Mouse (Mus musculus) cortical plate, adult 2 months (tissue): Measurements from ENCODE around the gene Neurl3. TPM values are rescaled to one million over a fixed set of nuclear protein-coding genes. Genes with fewer than 3 reads are reported as not detected.

Experiments
- H3K27ac ChIP-seq: fragments of 200-500 bp; 2 replicates; pipeline ENCODE4 v1.5.1; 2012; ENCODE audit warnings: low read length, control low read depth, inconsistent platforms; ENCODE audit not compliant: insufficient read depth
- H3K4me1 ChIP-seq: fragments of 200-500 bp; 2 replicates; pipeline ENCODE4 v1.6.1; 2011; ENCODE audit warnings: low read length; ENCODE audit not compliant: control insufficient read depth, insufficient read depth
- H3K4me3 ChIP-seq: fragments of 200-500 bp; 2 replicates; pipeline ENCODE4 v1.5.1; 2011; ENCODE audit warnings: mild to moderate bottlenecking, low read length, control low read depth; ENCODE audit not compliant: insufficient read depth
- CTCF ChIP-seq: fragments of 200-500 bp; IDR thresholded peaks from 2 replicates; pipeline ENCODE4 v1.5.1; 2011; ENCODE audit warnings: mild to moderate bottlenecking, control low read depth, low read length; ENCODE audit not compliant: insufficient read depth; ENCODE audit errors: extremely low read depth
- POLR2A ChIP-seq: fragments of 200-500 bp; IDR thresholded peaks from 2 replicates; pipeline ENCODE4 v1.6.1; 2011; ENCODE audit warnings: mild to moderate bottlenecking, low read length, control low read depth; ENCODE audit not compliant: insufficient read depth; ENCODE audit errors: extremely low read depth
- polyA plus RNA-seq: library from polyadenylated mRNA; depleted of rRNA; stranded (reverse); fragments of >200 nt; gene quantifications from 2 replicates; pipeline ENCODE4 v1.2.3, GENCODE M21; 2012

The Neurl3 gene
- polyA plus RNA-seq, 1 experiment: 0.94 TPM

DNA sequence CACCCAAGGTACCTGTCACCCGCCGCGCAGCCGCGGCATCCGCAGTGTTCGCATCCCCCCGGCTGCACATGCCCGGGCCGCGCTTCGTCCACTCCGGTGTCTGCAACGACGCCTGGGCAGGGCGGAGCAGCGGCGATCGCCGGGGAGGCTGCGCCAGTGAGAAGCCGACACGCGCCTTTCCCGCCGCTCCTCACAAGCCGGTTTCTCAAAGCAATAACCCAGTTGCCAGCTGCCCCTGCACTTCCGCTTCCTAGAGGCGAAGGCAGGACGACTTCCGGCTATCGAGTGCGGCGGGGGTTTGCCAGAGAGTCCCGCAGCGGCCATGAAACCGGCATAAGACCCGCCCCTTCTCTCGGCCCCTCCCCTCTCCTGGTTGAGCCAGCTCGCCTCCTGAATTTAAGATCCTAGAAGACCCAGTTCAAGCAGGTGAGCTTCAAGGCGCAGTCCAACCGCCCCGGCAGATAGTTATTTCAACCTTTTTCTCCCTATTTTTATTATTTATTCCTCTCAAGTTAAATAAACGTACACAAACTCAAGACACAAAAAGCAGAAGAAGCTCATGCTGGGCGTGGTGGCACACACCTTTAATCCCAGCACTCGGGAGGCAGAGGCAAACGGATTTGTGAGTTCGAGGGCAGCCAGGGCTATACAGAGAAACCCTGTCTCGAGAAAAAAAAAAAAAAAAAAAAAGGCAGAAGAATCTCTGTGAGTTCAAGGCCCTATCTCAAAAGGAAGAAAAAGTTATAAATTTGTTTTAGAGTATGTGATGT, 30.2 kb downstream of the Neurl3 start, which contains the start of gene Uggt1:
Uggt1 (minus strand) TSS at position 663 of the 770 bp plus-strand sequence.
- peak within 1 kb of the TSS; percentile 78 for H3K4me3 ChIP-seq
- H3K4me1 ChIP-seq: peaks cover 3% of the 10 kb centered on the region; the same call in 1 of the 2 replicates
- no peak for TF ChIP-seq CTCF
- peak; percentile 52; the same call in 1 of the 2 replicates for TF ChIP-seq POLR2A
- peak within 1 kb of the TSS; percentile 53 for H3K27ac ChIP-seq

DNA sequence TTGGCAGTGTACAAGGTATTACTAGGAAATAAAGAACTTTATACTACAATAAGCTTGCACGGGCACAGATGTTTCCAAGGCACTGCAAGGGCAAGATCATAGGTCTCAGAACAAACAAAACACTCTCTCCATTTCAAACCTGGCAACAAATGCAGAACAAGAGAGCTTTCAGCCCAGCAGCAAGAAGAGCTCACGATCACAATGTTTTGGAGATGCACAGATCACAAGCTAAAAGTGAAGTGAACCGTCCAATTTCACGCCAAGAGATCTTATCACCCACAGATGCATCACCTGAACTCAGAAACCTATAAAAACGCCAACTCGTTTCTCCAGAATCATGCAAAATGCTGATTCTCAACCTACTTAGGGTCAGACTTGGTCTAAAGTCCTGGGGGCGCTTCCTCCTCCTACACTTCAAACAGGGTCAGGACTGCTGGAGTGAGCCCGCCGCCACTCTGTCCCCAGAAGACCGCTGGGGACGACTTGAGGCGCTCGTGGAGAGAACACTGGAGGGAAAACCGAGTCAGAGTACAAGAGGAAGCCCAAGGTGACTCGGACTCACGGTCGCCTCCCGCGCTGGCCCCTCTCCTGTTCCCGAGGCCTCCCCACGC, 30.9 kb downstream of the Neurl3 start:
- peak overlapping the region; percentile 53 for H3K27ac ChIP-seq
- no peak for TF ChIP-seq CTCF
- no peak for TF ChIP-seq POLR2A
- H3K4me3 ChIP-seq: peak overlapping the region; percentile 78
- peaks cover 3% of the 10 kb centered on the region; the same call in 1 of the 2 replicates for H3K4me1 ChIP-seq

DNA sequence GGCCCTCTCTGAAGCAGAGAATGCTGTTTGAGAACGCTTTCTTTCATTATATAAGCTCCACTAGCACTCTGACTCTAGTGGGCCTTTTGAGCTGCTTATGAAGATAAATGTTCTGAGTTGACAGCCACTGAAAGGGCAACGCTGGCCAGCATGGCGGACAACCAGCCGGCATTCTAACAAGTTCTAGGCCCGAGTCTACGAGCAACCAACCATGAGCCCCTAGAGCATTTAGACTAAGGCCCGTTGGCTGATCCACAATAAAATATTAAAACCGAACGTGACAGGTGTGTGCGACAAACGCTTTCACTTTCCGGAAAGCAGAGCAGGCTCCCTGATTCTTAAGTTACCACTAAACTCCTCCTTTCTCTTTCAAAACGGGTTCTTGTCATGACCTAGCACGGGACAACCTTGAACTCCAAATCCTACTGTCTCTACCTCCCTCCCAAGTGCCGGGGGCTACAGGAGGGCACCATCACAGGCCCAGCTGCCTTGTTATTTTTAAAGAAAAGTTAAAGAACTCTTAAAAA, 32.5 kb downstream of the Neurl3 start:
- H3K27ac ChIP-seq: no peak overlapping the region
- H3K4me1 ChIP-seq: peaks cover 3% of the 10 kb centered on the region; the same call in 1 of the 2 replicates
- no peak for TF ChIP-seq POLR2A
- no peak for TF ChIP-seq CTCF
- no peak overlapping the region for H3K4me3 ChIP-seq

DNA sequence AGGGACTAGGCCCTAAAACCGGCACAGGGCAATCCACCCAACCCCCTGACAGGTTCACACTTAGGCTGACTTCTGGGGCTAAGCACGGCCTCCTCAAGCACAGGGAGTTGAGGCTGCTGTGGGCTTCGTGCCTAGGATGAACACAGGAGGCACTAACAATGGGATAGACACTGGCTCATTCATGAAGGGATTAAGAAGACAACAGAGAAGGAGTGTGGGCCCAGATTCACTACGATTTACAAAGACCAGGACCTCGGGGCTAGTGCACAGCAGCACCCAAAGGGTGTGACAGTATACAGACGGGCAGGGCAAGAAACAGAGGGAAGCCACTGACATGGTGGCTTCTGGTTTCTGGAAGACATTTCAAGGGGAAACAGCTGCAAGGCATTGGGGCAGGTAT, 34.3 kb downstream of the Neurl3 start:
- Histone ChIP-seq H3K4me3 (no peak overlapping the region), H3K27ac (no peak overlapping the region), H3K4me1 (peaks cover 3% of the 10 kb centered on the region; the same call in 1 of the 2 replicates)
- TF ChIP-seq POLR2A: no peak
- TF ChIP-seq CTCF: no peak

DNA sequence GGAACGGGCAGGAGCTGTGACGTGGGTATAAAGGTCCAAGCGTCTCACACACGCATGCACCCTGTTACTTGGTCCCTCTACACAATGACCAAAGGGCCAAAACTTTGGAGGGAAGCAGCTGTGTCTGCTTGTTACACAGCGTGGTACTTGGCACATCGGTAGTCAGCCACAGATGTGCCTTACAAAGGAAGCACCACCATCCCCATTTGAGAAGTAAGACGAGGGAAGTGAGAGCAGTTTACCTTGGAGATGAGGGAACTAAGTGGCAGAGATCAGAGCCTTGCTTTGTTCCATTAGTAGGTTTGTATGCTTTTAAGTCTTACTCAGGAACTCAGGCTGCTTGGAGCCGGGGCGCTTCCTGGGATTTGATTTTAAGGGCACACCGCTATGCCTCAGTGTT, 35.1 kb downstream of the Neurl3 start:
- H3K4me3 ChIP-seq: no peak overlapping the region
- H3K4me1 ChIP-seq: peaks cover 3% of the 10 kb centered on the region; the same call in 1 of the 2 replicates
- no peak overlapping the region for H3K27ac ChIP-seq
- TF ChIP-seq CTCF (no peak), POLR2A (no peak)

DNA sequence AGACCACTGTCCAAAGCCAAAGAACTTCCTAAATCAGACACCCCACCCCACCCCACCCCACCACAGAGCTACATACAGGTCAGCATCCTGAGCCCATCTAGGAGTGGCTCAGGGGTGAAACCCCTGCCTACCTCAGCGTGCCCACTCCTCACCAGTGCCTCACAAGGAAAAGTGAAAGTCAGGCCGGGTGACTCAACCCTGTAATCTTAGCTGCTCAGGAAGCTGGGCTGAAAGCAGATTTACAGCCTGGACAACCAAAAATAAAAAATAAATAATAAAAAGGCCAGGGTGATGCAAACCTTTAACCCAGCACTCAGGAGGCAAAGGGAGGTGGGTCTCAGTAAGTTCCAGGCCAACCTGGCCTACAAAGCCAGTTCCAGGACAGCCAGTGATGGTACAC, 38.6 kb downstream of the Neurl3 start:
- no peak overlapping the region for H3K4me3 ChIP-seq
- H3K4me1 ChIP-seq: no peaks in the 10 kb centered on the region; the same call in 1 of the 2 replicates
- TF ChIP-seq POLR2A (no peak), CTCF (no peak)
- H3K27ac ChIP-seq: no peak overlapping the region

DNA sequence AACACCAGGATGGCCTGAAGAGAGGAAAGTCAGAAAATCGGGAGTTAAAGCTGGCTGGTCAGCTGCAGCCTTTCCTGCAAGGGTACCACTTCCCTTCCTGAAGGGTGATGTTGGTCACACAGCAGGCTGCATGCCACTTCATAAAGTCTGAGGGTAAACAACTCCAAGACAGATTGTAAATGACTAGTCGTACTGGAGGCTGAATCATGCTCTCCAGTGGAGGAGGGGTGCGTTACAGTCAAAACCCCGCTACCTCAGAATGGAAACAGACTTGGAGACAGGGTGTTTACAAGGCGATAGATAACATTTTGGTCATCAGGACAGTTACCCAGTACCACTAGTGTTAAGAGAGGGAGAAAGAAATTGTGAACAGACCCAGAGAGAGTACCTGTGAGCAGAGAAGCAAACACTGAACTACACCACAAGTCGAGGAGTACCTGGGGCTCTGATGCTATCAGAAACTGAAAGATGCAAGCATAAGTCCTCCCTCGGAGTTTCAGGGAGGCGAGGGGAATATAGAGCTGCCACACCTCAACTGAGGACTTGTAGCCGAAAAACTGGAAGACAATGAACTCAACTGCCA, 39.3 kb downstream of the Neurl3 start:
- Histone ChIP-seq H3K4me3 (no peak overlapping the region), H3K27ac (no peak overlapping the region), H3K4me1 (no peaks in the 10 kb centered on the region; the same call in 1 of the 2 replicates)
- TF ChIP-seq CTCF: no peak
- no peak for TF ChIP-seq POLR2A

DNA sequence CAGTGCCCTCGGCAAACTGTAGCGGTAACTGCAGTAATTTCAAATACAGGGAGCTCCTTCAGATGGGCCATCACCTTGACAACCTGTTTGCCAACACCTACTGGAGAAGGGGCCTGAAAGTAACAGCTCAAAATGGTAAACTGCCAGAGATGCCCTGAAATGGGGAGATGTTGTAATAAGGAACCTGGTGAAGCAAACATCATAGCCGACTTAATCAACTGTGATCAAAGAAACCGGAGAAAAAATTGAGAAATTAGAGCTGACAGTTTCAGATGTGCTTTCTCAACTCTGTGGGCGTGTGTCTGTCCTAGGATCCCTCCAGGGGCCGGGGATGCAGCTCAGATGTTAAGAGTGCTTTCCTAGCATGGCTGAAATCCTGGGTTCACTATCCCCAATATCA, 41.3 kb downstream of the Neurl3 start:
- H3K4me3 ChIP-seq: no peak overlapping the region
- H3K27ac ChIP-seq: no peak overlapping the region
- TF ChIP-seq CTCF: no peak
- TF ChIP-seq POLR2A: no peak
- H3K4me1 ChIP-seq: no peaks in the 10 kb centered on the region

DNA sequence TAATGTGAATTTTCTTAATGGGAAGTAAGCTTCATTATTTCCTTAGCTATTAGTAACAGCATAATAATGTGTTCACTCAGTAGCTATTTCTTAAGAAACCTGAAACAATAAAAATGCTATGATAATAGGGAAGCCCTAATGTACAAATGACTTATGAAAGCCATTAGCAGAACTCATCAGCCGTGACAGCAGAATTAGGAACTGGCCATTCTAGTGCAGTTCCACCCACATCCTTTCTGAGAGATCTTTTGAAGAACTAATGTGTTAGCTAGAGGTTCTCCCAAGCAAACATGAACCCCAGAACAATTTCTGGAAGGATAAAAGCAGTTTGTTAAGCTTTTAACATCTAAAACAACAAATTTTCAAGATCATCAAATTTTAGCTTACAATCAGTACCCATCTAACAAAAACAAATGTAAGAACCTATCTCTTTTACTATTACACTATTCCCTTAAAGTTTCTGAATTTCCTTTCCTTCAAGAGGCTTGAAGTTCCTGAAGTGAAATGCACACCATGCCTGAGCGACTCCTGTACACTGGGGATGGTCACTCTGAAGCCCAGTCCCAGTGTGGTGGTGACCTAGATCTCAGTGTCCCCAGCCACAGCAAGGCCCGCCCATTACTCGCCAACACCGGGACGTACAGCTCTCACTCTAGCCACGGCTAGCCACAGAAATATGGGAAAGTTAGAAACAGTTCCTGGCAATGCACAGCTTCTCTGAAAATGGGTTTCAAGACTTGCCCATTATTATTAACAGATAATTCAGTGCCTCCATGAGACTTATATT, 43.4 kb downstream of the Neurl3 start:
- TF ChIP-seq CTCF (no peak), POLR2A (no peak)
- Histone ChIP-seq H3K4me3 (no peak overlapping the region), H3K4me1 (no peaks in the 10 kb centered on the region), H3K27ac (no peak overlapping the region)
